Mouse (Mus musculus): Measurements from ENCODE around the gene Slc2a5.

Gene Slc2a5

GRCm38 (mm10) chr4:150102822-150103221 is 16.3 kb upstream of the Slc2a5 start:
- DNase-seq (ENCODE audit: low read depth): no peak

GRCm38 (mm10) chr4:150105671-150106070 is 13.4 kb upstream of the Slc2a5 start:
- DNase-seq (ENCODE audit: low read depth): no peak

- DNase-seq (ENCODE audit: low read depth): peak; percentile 28
Measured at GRCm38 (mm10) chr4:150106637-150107036, 12.4 kb upstream of the Slc2a5 start.

- DNase-seq (ENCODE audit: low read depth): no peak
Measured at GRCm38 (mm10) chr4:150109636-150110035, 9.4 kb upstream of the Slc2a5 start.

- no peak for DNase-seq (ENCODE audit: low read depth)
Measured at GRCm38 (mm10) chr4:150110373-150110772, 8.7 kb upstream of the Slc2a5 start.

- DNase-seq (ENCODE audit: low read depth): peak; percentile 56
Measured at GRCm38 (mm10) chr4:150112867-150113266, 6.2 kb upstream of the Slc2a5 start.

GRCm38 (mm10) chr4:150114505-150115061 is 4.5 kb upstream of the Slc2a5 start:
- DNase-seq (ENCODE audit: low read depth): no peak

GRCm38 (mm10) chr4:150117311-150117710 is 1.8 kb upstream of the Slc2a5 start:
- DNase-seq (ENCODE audit: low read depth): peak; percentile 92

- DNase-seq (ENCODE audit: low read depth): peak; percentile 41
Measured at GRCm38 (mm10) chr4:150118163-150118562, 920 bp upstream of the Slc2a5 start.

- DNase-seq (ENCODE audit: low read depth): no peak
Measured at GRCm38 (mm10) chr4:150119640-150120039, 557 bp downstream of the Slc2a5 start.

- no peak for DNase-seq (ENCODE audit: low read depth)
Measured at GRCm38 (mm10) chr4:150120173-150120833, 1.2 kb downstream of the Slc2a5 start.

GRCm38 (mm10) chr4:150121430-150121829 is 2.3 kb downstream of the Slc2a5 start:
- DNase-seq (ENCODE audit: low read depth): no peak

- no peak for DNase-seq (ENCODE audit: low read depth)
Measured at GRCm38 (mm10) chr4:150122476-150122875, 3.4 kb downstream of the Slc2a5 start.

- no peak for DNase-seq (ENCODE audit: low read depth)
Measured at GRCm38 (mm10) chr4:150126373-150126772, 7.3 kb downstream of the Slc2a5 start.

- no peak for DNase-seq (ENCODE audit: low read depth)
Measured at GRCm38 (mm10) chr4:150127894-150128293, 8.8 kb downstream of the Slc2a5 start.

GRCm38 (mm10) chr4:150128571-150128970 is 9.5 kb downstream of the Slc2a5 start:
- DNase-seq (ENCODE audit: low read depth): no peak

- DNase-seq (ENCODE audit: low read depth): no peak
Measured at GRCm38 (mm10) chr4:150130661-150131060, 11.6 kb downstream of the Slc2a5 start.

- no peak for DNase-seq (ENCODE audit: low read depth)
Measured at GRCm38 (mm10) chr4:150132692-150133271, 13.7 kb downstream of the Slc2a5 start.

GRCm38 (mm10) chr4:150135254-150135653 is 16.2 kb downstream of the Slc2a5 start:
- DNase-seq (ENCODE audit: low read depth): no peak

- DNase-seq (ENCODE audit: low read depth): peak; percentile 79
Measured at GRCm38 (mm10) chr4:150136693-150137092, 17.6 kb downstream of the Slc2a5 start.

GRCm38 (mm10) chr4:150137368-150138083 is 18.4 kb downstream of the Slc2a5 start:
- peak; percentile 35 for DNase-seq (ENCODE audit: low read depth)

- DNase-seq (ENCODE audit: low read depth): peak; percentile 97
Measured at GRCm38 (mm10) chr4:150138084-150138543, 19.0 kb downstream of the Slc2a5 start.

GRCm38 (mm10) chr4:150139090-150139489 is 20.0 kb downstream of the Slc2a5 start:
- no peak for DNase-seq (ENCODE audit: low read depth)

Measured in 416B (cell line).